8 mouse cellular contexts compared by ENCODE assay signal in the genomic region with DNA sequence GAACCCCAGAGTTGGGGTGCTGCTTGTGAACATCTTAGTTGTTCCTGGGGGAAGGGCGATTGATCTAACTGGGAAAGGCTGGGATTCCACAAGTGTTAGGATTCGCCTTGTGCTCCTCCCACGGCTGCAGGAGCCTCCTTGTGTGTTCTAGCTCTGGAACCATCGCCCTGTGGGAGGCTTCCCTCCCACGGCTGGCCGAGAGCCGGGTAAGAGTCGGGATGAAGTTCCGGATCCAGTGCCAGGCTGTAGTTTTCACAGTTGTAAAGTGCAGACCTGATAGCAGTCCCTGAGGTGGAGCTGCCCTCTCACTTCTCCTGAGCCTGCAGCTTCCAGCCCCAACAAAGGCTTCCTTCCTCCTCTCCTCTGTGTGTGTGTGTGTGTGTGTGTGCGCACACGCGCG. TPM values are rescaled to one million over a fixed set of nuclear protein-coding genes. Genes with fewer than 3 reads are reported as not detected.
DNase-seq lines count a peak whose midpoint lies in the region; ATAC-seq and TF ChIP-seq lines count a peak whose summit lies in the region.

No protein-coding gene starts in this region.

- peaks cover 88% of the 10 kb centered on the region for H3K4me1 ChIP-seq in G1E (ENCODE audit: insufficient read depth, low read depth, low read length)
- peaks cover 51% of the 10 kb centered on the region for H3K4me1 ChIP-seq in kidney, embryonic 16.5 days (ENCODE audit: insufficient read depth, low read length)
- peaks cover 60% of the 10 kb centered on the region for H3K4me1 ChIP-seq in liver, embryonic 16.5 days (ENCODE audit: control insufficient read depth, low read depth, low read length)

- peak; percentile 56 for DNase-seq in gastrocnemius, adult 2 months
- DNase-seq in gastrocnemius, postnatal 10 days = no peak
- DNase-seq in G1E (ENCODE audit: low spot score) = no peak
- DNase-seq in gastrocnemius, postnatal 25 days = peak; percentile 49
- peak; percentile 84 for DNase-seq in testis, postnatal 14 days (ENCODE audit: low spot score)
- DNase-seq in spleen, adult 12 weeks (ENCODE audit: low spot score) = no peak

- no peak for TF ChIP-seq CTCF in gastrocnemius, adult 2 months (IDR thresholded peaks at IDR 0.05)
- no peak for TF ChIP-seq CTCF in G1E (IDR thresholded peaks at IDR 0.05; ENCODE audit: low read depth, low read length)

- WGBS in kidney, embryonic 16.5 days = 43% methylated on average over 13 of the region's 13 CpGs
- WGBS in liver, embryonic 16.5 days (ENCODE audit: insufficient replicate concordance) = 52% methylated on average over 13 of the region's 13 CpGs

- no peak for ATAC-seq in G1E (ENCODE audit: extremely low read depth, insufficient number of reproducible peaks, low FRiP score, poor library complexity, severe bottlenecking)
- ATAC-seq in kidney, embryonic 16.5 days (ENCODE audit: low FRiP score, low TSS enrichment) = no peak
- no peak for ATAC-seq in liver, embryonic 16.5 days (ENCODE audit: low read depth)

- peak overlapping the region; percentile 82 for H3K4me2 ChIP-seq in kidney, embryonic 16.5 days (replicated peaks; ENCODE audit: low read depth, low read length)
- H3K4me2 ChIP-seq in liver, embryonic 16.5 days (ENCODE audit: low read depth, low read length) = peak overlapping the region; percentile 82

- H3K4me3 ChIP-seq in gastrocnemius, adult 2 months = peak overlapping the region; percentile 88
- peak overlapping the region; percentile 75; the same call in 1 of the 2 replicates for H3K4me3 ChIP-seq in G1E (ENCODE audit: low read depth, low read length)
- H3K4me3 ChIP-seq in kidney, embryonic 16.5 days (ENCODE audit: low read length) = peak overlapping the region; percentile 19
- H3K4me3 ChIP-seq in liver, embryonic 16.5 days (ENCODE audit: low read depth, low read length) = peak overlapping the region; percentile 78

- peaks cover 69% of the 10 kb centered on the region for H3K36me3 ChIP-seq in G1E (replicated peaks)
- H3K36me3 ChIP-seq in kidney, embryonic 16.5 days (ENCODE audit: insufficient read depth, low read length) = peaks cover 3% of the 10 kb centered on the region; the same call in 1 of the 2 replicates
- 0 out of 2 replicates have a peak, but pooled peaks cover 6% of the 10 kb centered on the region for H3K36me3 ChIP-seq in liver, embryonic 16.5 days (ENCODE audit: control insufficient read depth, insufficient read depth)

- peak overlapping the region; percentile 51 for H3K27ac ChIP-seq in gastrocnemius, adult 2 months
- peak overlapping the region; percentile 51 for H3K27ac ChIP-seq in kidney, embryonic 16.5 days (ENCODE audit: low read length)
- peak overlapping the region; percentile 96 for H3K27ac ChIP-seq in liver, embryonic 16.5 days (ENCODE audit: low read length)

- no peaks in the 10 kb centered on the region for H3K27me3 ChIP-seq in G1E (ENCODE audit: insufficient read depth, low read length)
- no peaks in the 10 kb centered on the region for H3K27me3 ChIP-seq in kidney, embryonic 16.5 days (ENCODE audit: insufficient read depth, low read length)
- H3K27me3 ChIP-seq in liver, embryonic 16.5 days (ENCODE audit: control insufficient read depth, insufficient read depth, low read depth, low read length) = no peaks in the 10 kb centered on the region

- intact Hi-C loops in gastrocnemius, adult 2 months (cut with DNase I) = loop anchor here (10.0 kb wide), 1 partner anchor 1008 kb away; a partner anchor contains a TSS

- no peaks in the 10 kb centered on the region for H3K9me3 ChIP-seq in G1E (replicated peaks)
- no peaks in the 10 kb centered on the region for H3K9me3 ChIP-seq in kidney, embryonic 16.5 days (ENCODE audit: low read length)
- H3K9me3 ChIP-seq in liver, embryonic 16.5 days (replicated peaks; ENCODE audit: control insufficient read depth, low read length) = no peaks in the 10 kb centered on the region

- peak overlapping the region; percentile 48 for H3K9ac ChIP-seq in kidney, embryonic 16.5 days (replicated peaks; ENCODE audit: low read length)
- H3K9ac ChIP-seq in liver, embryonic 16.5 days (ENCODE audit: low read depth, low read length) = peak overlapping the region; percentile 46

RNA-seq across cellular contexts. Expression of a gene that starts 2.6 kb away (rescaled TPM):
- total RNA-seq in gastrocnemius, adult 2 months (2021) = 10 to 100 TPM; 15.6 to 18.0 TPM
- total RNA-seq in gastrocnemius, postnatal 10 days (2021) = 10 to 100 TPM; 19.6 to 21.9 TPM
- 13.8 and 21.1 TPM in 2 replicates for total RNA-seq in G1E (2014; fragmentation: Nextera tagmentation)
- total RNA-seq in G1E (2017) = 32.5 and 33.9 TPM in 2 replicates
- polyA plus RNA-seq in G1E (2012) = 13.9 and 14.8 TPM in 2 replicates
- 10 to 100 TPM; 13.0 to 15.0 TPM for total RNA-seq in gastrocnemius, postnatal 25 days (2021)
- 133 and 159 TPM in 2 replicates for polyA plus RNA-seq in kidney, embryonic 16.5 days (2015; fragmentation: Nextera tagmentation; extraction: Ambion mirVana)
- 70.7 and 76.8 TPM in 2 replicates for polyA plus RNA-seq in liver, embryonic 16.5 days (2015; fragmentation: Nextera tagmentation; extraction: Ambion mirVana)

RNA-seq across cellular contexts. Expression of a gene that starts 2.9 kb away (rescaled TPM):
- total RNA-seq in gastrocnemius, adult 2 months (2021) = under 1 TPM in 1 of 2 experiments, not detected in 1; 0.47 TPM
- total RNA-seq in gastrocnemius, postnatal 10 days (2021) = 1 to 10 TPM; 1.6 to 2.0 TPM
- total RNA-seq in G1E (2014; fragmentation: Nextera tagmentation) (18.3 and 26.0 TPM in 2 replicates), G1E (2017) (10.8 and 16.1 TPM in 2 replicates)
- 13.5 and 21.7 TPM in 2 replicates for polyA plus RNA-seq in G1E (2012)
- total RNA-seq in gastrocnemius, postnatal 25 days (2021) = under 1 TPM; 0.15 to 0.24 TPM
- polyA plus RNA-seq in kidney, embryonic 16.5 days (2015; fragmentation: Nextera tagmentation; extraction: Ambion mirVana) = 12.4 and 16.1 TPM in 2 replicates
- 3.5 and 5.0 TPM in 2 replicates for polyA plus RNA-seq in liver, embryonic 16.5 days (2015; fragmentation: Nextera tagmentation; extraction: Ambion mirVana)

RNA-seq across cellular contexts. Expression of a gene that starts 57.9 kb away (rescaled TPM):
- total RNA-seq in gastrocnemius, adult 2 months (2021) = 10 to 100 TPM; 61.5 to 75.9 TPM
- total RNA-seq in gastrocnemius, postnatal 10 days (2021) = 10 to 100 TPM; 81.0 to 96.2 TPM
- 53.9 and 57.2 TPM in 2 replicates for total RNA-seq in G1E (2014; fragmentation: Nextera tagmentation)
- total RNA-seq in G1E (2017) = 68.2 and 70.6 TPM in 2 replicates
- 65.0 and 68.9 TPM in 2 replicates for polyA plus RNA-seq in G1E (2012)
- total RNA-seq in gastrocnemius, postnatal 25 days (2021) = 10 to 100 TPM; 59.9 to 68.0 TPM
- polyA plus RNA-seq in kidney, embryonic 16.5 days (2015; fragmentation: Nextera tagmentation; extraction: Ambion mirVana) = 98.5 and 101 TPM in 2 replicates
- polyA plus RNA-seq in liver, embryonic 16.5 days (2015; fragmentation: Nextera tagmentation; extraction: Ambion mirVana) = 14.5 and 14.6 TPM in 2 replicates

Comparison
In these comparisons a context has a peak if more than half of its experiments do, and no peak if none do; other contexts are left out.
1. DNase-seq: peak in gastrocnemius, adult 2 months (single experiment), gastrocnemius, postnatal 25 days (single experiment) and testis, postnatal 14 days (single experiment); none in gastrocnemius, postnatal 10 days (single experiment), G1E (single experiment) and spleen, adult 12 weeks (single experiment).
2. H3K4me3 ChIP-seq: peak in every context shown above with its lines; median percentile 88 in gastrocnemius, adult 2 months; 78 in liver, embryonic 16.5 days; 75 in G1E; 19 in kidney, embryonic 16.5 days.
3. RNA of a gene that starts 2.9 kb away (total RNA-seq): 10.8 to 26.0 TPM in G1E; 1.6 to 2.0 TPM in gastrocnemius, postnatal 10 days, 0.47 TPM in gastrocnemius, adult 2 months and 0.15 to 0.24 TPM in gastrocnemius, postnatal 25 days; every median in the first group is over 4 times any median in the second.
4. Peak in every context shown above with its lines, with median percentiles within 50 percentile points of each other: H3K27ac ChIP-seq.